Mouse (Mus musculus) CH12.LX (cell line): ENCODE data around the gene Cdc20b. TPM values are rescaled to one million over a fixed set of nuclear protein-coding genes. Genes with fewer than 3 reads are reported as not detected.

Source experiments
- DNase-seq: peaks from one replicate; pipeline ENCODE4 v3.0.0-alpha.2; 2013; ENCODE audit errors: extremely low read depth
- H3K27ac ChIP-seq: 2 replicates; pipeline ENCODE4 v1.5.1; 2012; ENCODE audit warnings: low read depth, mild to moderate bottlenecking, control low read depth, moderate library complexity; ENCODE audit not compliant: insufficient read depth
- H3K27me3 ChIP-seq: replicated peaks from 2 replicates; pipeline ENCODE3; 2012; ENCODE audit warnings: inconsistent platforms
- H3K36me3 ChIP-seq, 2 experiments: replicated peaks in 1 of 2; 2 replicates each; pipeline versions ENCODE3 to v1.6.1; 2012; ENCODE audit warnings: inconsistent platforms in 1 of 2, low read length in 1 of 2, mild to moderate bottlenecking in 1 of 2, mixed read lengths in 1 of 2, moderate library complexity in 1 of 2; ENCODE audit not compliant: control insufficient read depth in 1 of 2, insufficient read depth in 1 of 2
- H3K4me1 ChIP-seq, 2 experiments: 2 replicates each; pipeline ENCODE4 v1.6.1; 2012; ENCODE audit warnings: inconsistent platforms in 1 of 2, moderate library complexity in 1 of 2; ENCODE audit not compliant: insufficient read depth in 2 of 2, control insufficient read depth in 1 of 2
- H3K4me2 ChIP-seq: 2 replicates; pipeline ENCODE4 v1.6.1; 2012; ENCODE audit warnings: low read depth, mild to moderate bottlenecking, control low read depth; ENCODE audit not compliant: poor library complexity, insufficient read depth, severe bottlenecking
- H3K4me3 ChIP-seq, 3 experiments: fragments of 150-350 bp in 1 of 3; sonication (generic) in 1 of 3; replicated peaks in 1 of 3; 2 replicates each; pipeline versions ENCODE3 to v1.5.1; 2011 to 2012; ENCODE audit warnings: low read depth in 2 of 3, low read length in 2 of 3, mild to moderate bottlenecking in 2 of 3, moderate library complexity in 2 of 3, control low read depth in 1 of 3, improper control_type of control experiment in 1 of 3, inconsistent platforms in 1 of 3, mixed read lengths in 1 of 3; ENCODE audit not compliant: poor library complexity in 1 of 3
- H3K79me2 ChIP-seq: replicated peaks from 2 replicates; pipeline ENCODE4 v1.6.1; 2012; ENCODE audit warnings: mild to moderate bottlenecking, moderate library complexity; ENCODE audit not compliant: control insufficient read depth, poor library complexity, insufficient read depth, severe bottlenecking; ENCODE audit errors: extremely low read depth
- H3K9ac ChIP-seq: 2 replicates; pipeline ENCODE4 v1.6.1; 2012; ENCODE audit warnings: low read depth, mild to moderate bottlenecking, control low read depth, moderate library complexity; ENCODE audit not compliant: insufficient read depth
- H3K9me3 ChIP-seq: replicated peaks from 2 replicates; pipeline ENCODE3; 2012; ENCODE audit warnings: low read length, inconsistent platforms, mixed read lengths
- BHLHE40 ChIP-seq: IDR thresholded peaks from 2 replicates; pipeline ENCODE4 v1.6.1; 2011; ENCODE audit warnings: mild to moderate bottlenecking, low read depth, low read length, improper control_type of control experiment
- CHD1 ChIP-seq: IDR thresholded peaks from 2 replicates; pipeline ENCODE4 v1.6.1; 2012; ENCODE audit warnings: low read depth, low read length, improper control_type of control experiment, inconsistent platforms
- CHD2 ChIP-seq: IDR thresholded peaks from 2 replicates; pipeline ENCODE4 v1.6.1; 2011; ENCODE audit warnings: low read length, improper control_type of control experiment
- CTCF ChIP-seq, 2 experiments: IDR thresholded peaks in 1 of 2; conservative IDR thresholded peaks in 1 of 2; 2 replicates each; pipeline ENCODE4 v1.5.1; 2011 to 2012; ENCODE audit warnings: low read depth in 2 of 2, low read length in 2 of 2, improper control_type of control experiment in 1 of 2, inconsistent platforms in 1 of 2, mild to moderate bottlenecking in 1 of 2, moderate library complexity in 1 of 2
- ELF1 ChIP-seq: IDR thresholded peaks from 2 replicates; pipeline ENCODE4 v1.6.1; 2014; ENCODE audit warnings: low read depth, mild to moderate bottlenecking, inconsistent platforms, low read length, improper control_type of control experiment
- EP300 ChIP-seq: IDR thresholded peaks from 2 replicates; pipeline ENCODE4 v1.6.1; 2011; ENCODE audit warnings: low read length, improper control_type of control experiment
- ETS1 ChIP-seq: conservative IDR thresholded peaks from 2 replicates; pipeline ENCODE4 v1.6.1; 2012; ENCODE audit warnings: low read depth, mild to moderate bottlenecking, inconsistent platforms, low read length, improper control_type of control experiment, moderate library complexity
- IRF4 ChIP-seq: IDR thresholded peaks from 2 replicates; pipeline ENCODE4 v1.6.1; 2014; ENCODE audit warnings: low read depth, mild to moderate bottlenecking, inconsistent platforms, low read length, improper control_type of control experiment
- JUN ChIP-seq: IDR thresholded peaks from 2 replicates; pipeline ENCODE4 v1.6.1; 2011; ENCODE audit warnings: low read depth, mild to moderate bottlenecking, low read length, improper control_type of control experiment, moderate library complexity; ENCODE audit not compliant: insufficient read depth
- KAT2A ChIP-seq: IDR thresholded peaks from 2 replicates; pipeline ENCODE4 v1.6.1; 2012; ENCODE audit warnings: low read length, improper control_type of control experiment, inconsistent platforms; ENCODE audit not compliant: insufficient replicate concordance
- MAFK ChIP-seq: IDR thresholded peaks from 2 replicates; pipeline ENCODE4 v1.6.1; 2011; ENCODE audit warnings: low read length, improper control_type of control experiment; ENCODE audit not compliant: insufficient replicate concordance
- MAZ ChIP-seq: IDR thresholded peaks from 2 replicates; pipeline ENCODE4 v1.6.1; 2012; ENCODE audit warnings: low read depth, mild to moderate bottlenecking, inconsistent platforms, low read length, improper control_type of control experiment, moderate library complexity
- MYC ChIP-seq: IDR thresholded peaks from 2 replicates; pipeline ENCODE4 v1.6.1; 2011; ENCODE audit warnings: low read depth, mild to moderate bottlenecking, improper control_type of control experiment, low read length
- POLR2AphosphoS2 ChIP-seq: IDR thresholded peaks from 2 replicates; pipeline ENCODE4 v1.6.1; 2011; ENCODE audit warnings: low read depth, low read length, improper control_type of control experiment
- RAD21 ChIP-seq: IDR thresholded peaks from 2 replicates; pipeline ENCODE4 v1.6.1; 2011; ENCODE audit warnings: low read depth, mild to moderate bottlenecking, low read length, improper control_type of control experiment, moderate library complexity
- SIN3A ChIP-seq: IDR thresholded peaks from 2 replicates; pipeline ENCODE4 v1.6.1; 2012; ENCODE audit warnings: low read length, improper control_type of control experiment, inconsistent platforms
- SMC3 ChIP-seq: IDR thresholded peaks from 2 replicates; pipeline ENCODE4 v1.6.1; 2011; ENCODE audit warnings: low read depth, low read length, improper control_type of control experiment
- TBP ChIP-seq: conservative IDR thresholded peaks from 2 replicates; pipeline ENCODE4 v1.6.1; 2011; ENCODE audit warnings: low read depth, low read length, improper control_type of control experiment
- TCF12 ChIP-seq: IDR thresholded peaks from 2 replicates; pipeline ENCODE4 v1.6.1; 2014; ENCODE audit warnings: low read depth, mild to moderate bottlenecking, inconsistent platforms, low read length, improper control_type of control experiment
- UBTF ChIP-seq: IDR thresholded peaks from 2 replicates; pipeline ENCODE4 v1.6.1; 2012; ENCODE audit warnings: low read depth, mild to moderate bottlenecking, inconsistent platforms, low read length, improper control_type of control experiment, moderate library complexity
- USF1 ChIP-seq: IDR thresholded peaks from 2 replicates; pipeline ENCODE4 v1.6.1; 2014; ENCODE audit warnings: low read depth, mild to moderate bottlenecking, inconsistent platforms, low read length, improper control_type of control experiment
- ZC3H11A ChIP-seq: IDR thresholded peaks from 2 replicates; pipeline ENCODE4 v1.6.1; 2012; ENCODE audit warnings: low read depth, mild to moderate bottlenecking, inconsistent platforms, low read length, improper control_type of control experiment
- ZMIZ1 ChIP-seq: IDR thresholded peaks from 2 replicates; pipeline ENCODE4 v1.6.1; 2012; ENCODE audit warnings: low read depth, mild to moderate bottlenecking, inconsistent platforms, low read length, improper control_type of control experiment
- dilution Hi-C: fragments of 300-500 bp; cut with MboI; formaldehyde crosslinking; loops from 2 replicates; pipeline ENCODE4 v1.14.3; 2020; ENCODE audit warnings: low sequenced_read_pairs; ENCODE audit not compliant: extremely low pct_unique_long_range_greater_than_20kb, extremely low pct_ligation_motif_present
- in situ Hi-C: fragments of 300-500 bp; cut with MboI; formaldehyde crosslinking; loops from 3 replicates; pipeline ENCODE4 v1.14.3; 2019; ENCODE audit warnings: low sequenced_read_pairs, low pct_ligation_motif_present, low pct_unique_long_range_greater_than_20kb, mixed read lengths
- polyA plus RNA-seq: library from polyadenylated mRNA; unstranded; fragments of >175 nt; gene quantifications from 2 replicates; pipeline ENCODE4 v1.2.1, GENCODE M21; 2012; ENCODE audit warnings: low read depth; ENCODE audit not compliant: insufficient read length
- total RNA-seq, 2 experiments: library from RNA; depleted of rRNA; stranded (reverse); fragments of 300-350 nt in 1 of 2; fragments of >200 nt in 1 of 2; gene quantifications; 2 replicates each; pipeline ENCODE4 v1.2.3; 2012 to 2014

The Cdc20b gene
- total and polyA plus RNA-seq, 3 experiments, result not detected

GRCm38 (mm10) chr13:113087226-113088017, 52.5 kb downstream of the Cdc20b start:
- DNase-seq, result no peak
- in situ Hi-C loops, result no loop called here

DNA sequence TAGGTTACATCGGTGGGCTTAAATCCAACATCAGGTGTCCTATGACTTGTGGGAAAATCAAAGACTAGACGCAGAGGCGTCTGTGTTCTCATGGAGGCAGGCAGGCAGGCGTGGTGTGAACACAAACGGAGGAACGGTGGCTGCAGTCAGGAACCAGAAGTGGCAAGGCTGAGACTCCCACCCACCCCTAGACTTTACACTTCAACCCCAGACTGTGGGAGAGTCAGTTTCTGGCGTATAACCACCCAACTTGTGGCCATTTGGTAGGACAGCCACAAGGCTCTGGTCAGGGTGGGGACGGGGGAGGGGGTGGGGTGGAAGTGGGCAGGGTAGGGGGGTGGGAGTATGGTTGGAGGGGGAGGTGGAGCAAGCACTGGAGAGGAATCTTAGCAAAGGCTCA, 55.6 kb downstream of the Cdc20b start:
- dilution Hi-C loops, result no loop called here
- Histone ChIP-seq H3K27ac (no peak overlapping the region), H3K4me2 (no peak overlapping the region), H3K79me2 (no peaks in the 10 kb centered on the region), H3K9ac (no peak overlapping the region), H3K36me3 (no peaks in the 10 kb centered on the region), H3K4me1 (no peaks in the 10 kb centered on the region), H3K9me3 (no peaks in the 10 kb centered on the region), H3K27me3 (no peaks in the 10 kb centered on the region), H3K4me3 (no peak overlapping the region)
- in situ Hi-C loops, result no loop called here
- no peak for DNase-seq
- TF ChIP-seq POLR2AphosphoS2 (no peak), CHD2 (no peak), MAZ (no peak), EP300 (no peak), USF1 (no peak), UBTF (no peak), CTCF (conservative IDR thresholded peaks at IDR 0.05 in 1 of 2, IDR thresholded peaks at IDR 0.05 in 1 of 2; ENCODE audit: low read depth in 2 of 2, low read length in 2 of 2) (no peak), ETS1 (no peak), TBP (no peak), CHD1 (no peak), ZC3H11A (no peak), JUN (no peak), IRF4 (no peak), TCF12 (no peak), SMC3 (no peak), SIN3A (no peak), MYC (no peak)

More at GRCm38 (mm10) chr13:113087226-113088017, 52.5 kb downstream of the Cdc20b start:
- no peaks in the 10 kb centered on the region for H3K4me1 ChIP-seq
- no peak overlapping the region for H3K4me2 ChIP-seq
- no peaks in the 10 kb centered on the region for H3K36me3 ChIP-seq
- H3K9ac ChIP-seq, result no peak overlapping the region
- no peaks in the 10 kb centered on the region for H3K27me3 ChIP-seq
- no peaks in the 10 kb centered on the region for H3K9me3 ChIP-seq
- dilution Hi-C loops, result no loop called here
- no peaks in the 10 kb centered on the region for H3K79me2 ChIP-seq
- no peak overlapping the region for H3K27ac ChIP-seq
- TF ChIP-seq BHLHE40, result no peak
- no peak for TF ChIP-seq ELF1
- no peak for TF ChIP-seq ZMIZ1
- TF ChIP-seq MAFK, result no peak
- TF ChIP-seq TCF12, result no peak
- TF ChIP-seq RAD21, result no peak
- no peak for TF ChIP-seq EP300
- TF ChIP-seq KAT2A, result no peak
- no peak overlapping the region for H3K4me3 ChIP-seq
